Mouse (Mus musculus): ENCODE results near the gene Tmem131l. TPM values are rescaled to one million over a fixed set of nuclear protein-coding genes. Genes with fewer than 3 reads are reported as not detected.

Gene Tmem131l
- 48.2 and 56.9 TPM in 2 replicates for total RNA-seq (2021)
- long read RNA-seq, partial matches to known transcripts, result 5 of 16 reads
- long read RNA-seq, other reads (novel, unspliced or antisense), result 7 of 16 reads

- DNase-seq, result peak; percentile 88
Observed at GRCm38 (mm10) chr3:84039646-84040475, at the start of gene Tmem131l. Gene Tmem131l, minus strand, starts transcription at chr3:84040175.

GRCm38 (mm10) chr3:84086921-84087320 lies 46.9 kb upstream of the Tmem131l start:
- no peak for DNase-seq

GRCm38 (mm10) chr3:84086337-84086736 lies 46.4 kb upstream of the Tmem131l start:
- no peak for DNase-seq

- DNase-seq, result no peak
Observed at GRCm38 (mm10) chr3:84085429-84085828, 45.5 kb upstream of the Tmem131l start.

- DNase-seq, result no peak
Observed at GRCm38 (mm10) chr3:84081208-84081722, 41.3 kb upstream of the Tmem131l start.

GRCm38 (mm10) chr3:84080074-84080473 lies 40.1 kb upstream of the Tmem131l start:
- no peak for DNase-seq

- no peak for DNase-seq
Observed at GRCm38 (mm10) chr3:84077505-84077904, 37.5 kb upstream of the Tmem131l start.

GRCm38 (mm10) chr3:84076543-84077332 lies 36.8 kb upstream of the Tmem131l start:
- DNase-seq, result no peak

GRCm38 (mm10) chr3:84075516-84075915 lies 35.5 kb upstream of the Tmem131l start:
- DNase-seq, result no peak

GRCm38 (mm10) chr3:84074777-84075176 lies 34.8 kb upstream of the Tmem131l start:
- DNase-seq, result no peak

- DNase-seq, result no peak
Observed at GRCm38 (mm10) chr3:84071641-84072040, 31.7 kb upstream of the Tmem131l start.

- DNase-seq, result no peak
Observed at GRCm38 (mm10) chr3:84070811-84071210, 30.8 kb upstream of the Tmem131l start.

- DNase-seq, result no peak
Observed at GRCm38 (mm10) chr3:84068831-84069709, 29.1 kb upstream of the Tmem131l start.

GRCm38 (mm10) chr3:84065825-84066224 lies 25.9 kb upstream of the Tmem131l start:
- no peak for DNase-seq

GRCm38 (mm10) chr3:84063369-84063914 lies 23.5 kb upstream of the Tmem131l start:
- DNase-seq, result no peak

GRCm38 (mm10) chr3:84061523-84062453 lies 21.8 kb upstream of the Tmem131l start:
- peak; percentile 24 for DNase-seq

GRCm38 (mm10) chr3:84060946-84061345 lies 21.0 kb upstream of the Tmem131l start:
- no peak for DNase-seq

- DNase-seq, result no peak
Observed at GRCm38 (mm10) chr3:84060128-84060527, 20.2 kb upstream of the Tmem131l start.

- DNase-seq, result no peak
Observed at GRCm38 (mm10) chr3:84059676-84060075, 19.7 kb upstream of the Tmem131l start.

- no peak for DNase-seq
Observed at GRCm38 (mm10) chr3:84059261-84059660, 19.3 kb upstream of the Tmem131l start.

All from adrenal gland, postnatal 25 days (tissue).